Mouse (Mus musculus): ENCODE measurements at regions not wholly inside any gene's neighbourhood (a gene's known extent, or its start where the extent isn't known, plus 50 kb on each side); places are given as distances from the start of the nearest gene placed in this dataset.

GRCm38 (mm10) chr11:113031405-113031804 lies 249.4 kb downstream of the Sox9 start:
- Histone ChIP-seq H3K36me3 (ENCODE audit: insufficient read depth, low read length) (no peaks in the 10 kb centered on the region), H3K4me1 (replicated peaks; ENCODE audit: low read depth, low read length) (peaks cover 42% of the 10 kb centered on the region), H3K27me3 (ENCODE audit: insufficient read depth, low read length) (peaks cover 31% of the 10 kb centered on the region), H3K4me3 (replicated peaks; ENCODE audit: low read length) (no peak overlapping the region), H3K9me3 (ENCODE audit: low read length) (no peaks in the 10 kb centered on the region)
- no peak for TF ChIP-seq CTCF (conservative IDR thresholded peaks at IDR 0.05; ENCODE audit: low read length)
- TF ChIP-seq NANOG (IDR thresholded peaks at IDR 0.05; ENCODE audit: borderline replicate concordance, low read length), result no peak
- TF ChIP-seq POU5F1 (IDR thresholded peaks at IDR 0.05; ENCODE audit: borderline replicate concordance, low read length), result no peak

DNA sequence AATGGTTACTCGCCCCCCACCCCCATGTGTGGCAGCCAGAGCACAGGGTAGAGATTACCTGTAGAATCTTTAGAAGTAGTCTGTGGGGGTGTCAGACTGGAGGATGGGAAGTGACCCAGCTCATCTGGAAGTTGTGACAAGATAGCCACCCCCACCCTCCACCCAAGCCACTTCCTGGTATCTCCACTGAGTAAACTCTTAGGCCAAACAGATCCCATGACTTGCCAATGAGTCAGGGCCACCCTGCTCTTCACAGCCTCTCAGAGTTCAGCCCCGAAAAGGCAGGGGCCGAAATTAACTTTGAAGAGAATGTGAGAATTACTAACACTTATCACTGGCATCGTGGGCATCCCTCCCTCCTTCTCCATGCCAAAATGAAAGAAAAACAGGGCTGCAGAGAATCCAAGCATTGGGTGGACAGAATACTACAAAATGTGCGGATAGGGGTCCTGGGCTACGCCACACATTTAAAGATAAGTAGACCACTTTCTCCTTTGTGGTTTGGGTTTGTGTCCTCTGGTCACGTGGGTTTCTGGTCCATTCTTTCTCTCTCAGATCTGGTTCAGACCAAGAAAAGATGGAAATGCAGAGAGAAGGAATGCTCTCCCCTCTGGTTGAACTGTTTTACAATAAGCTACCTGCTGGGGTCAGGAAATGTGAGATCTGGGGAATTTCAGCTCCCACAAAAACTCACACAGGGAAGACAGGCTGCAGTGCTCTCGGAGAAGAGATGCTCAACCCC lies 250.6 kb downstream of the Sox9 start:
- Histone ChIP-seq H3K9me3 (ENCODE audit: low read length) (no peaks in the 10 kb centered on the region), H3K36me3 (ENCODE audit: insufficient read depth, low read length) (no peaks in the 10 kb centered on the region), H3K4me3 (replicated peaks; ENCODE audit: low read length) (no peak overlapping the region), H3K4me1 (replicated peaks; ENCODE audit: low read depth, low read length) (peaks cover 33% of the 10 kb centered on the region), H3K27me3 (ENCODE audit: insufficient read depth, low read length) (peaks cover 31% of the 10 kb centered on the region)
- TF ChIP-seq POU5F1 (IDR thresholded peaks at IDR 0.05; ENCODE audit: borderline replicate concordance, low read length) (no peak), NANOG (IDR thresholded peaks at IDR 0.05; ENCODE audit: borderline replicate concordance, low read length) (no peak), CTCF (conservative IDR thresholded peaks at IDR 0.05; ENCODE audit: low read length) (no peak)

DNA sequence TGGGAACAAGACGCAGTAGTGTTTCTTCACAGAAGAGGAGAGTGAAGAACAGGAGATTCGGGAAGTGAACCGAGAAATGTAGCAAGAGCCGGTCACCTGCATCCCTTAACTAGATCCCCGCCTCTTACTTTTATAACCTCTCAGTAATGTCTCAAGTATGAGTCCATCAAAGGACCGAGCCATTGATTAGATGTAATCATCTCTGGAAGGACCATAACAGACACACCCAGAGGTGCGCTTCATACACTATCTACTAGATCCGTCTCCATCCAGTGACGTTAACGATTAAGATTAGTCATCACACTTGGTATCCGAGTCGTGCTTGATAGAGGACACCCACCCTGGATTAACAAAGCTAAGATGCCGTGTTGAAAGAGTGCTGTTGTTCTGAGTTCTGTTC lies 252.9 kb downstream of the Sox9 start:
- Histone ChIP-seq H3K27me3 (ENCODE audit: insufficient read depth, low read length) (peaks cover 34% of the 10 kb centered on the region), H3K4me3 (replicated peaks; ENCODE audit: low read length) (no peak overlapping the region), H3K36me3 (ENCODE audit: insufficient read depth, low read length) (no peaks in the 10 kb centered on the region), H3K4me1 (replicated peaks; ENCODE audit: low read depth, low read length) (peaks cover 25% of the 10 kb centered on the region), H3K9me3 (ENCODE audit: low read length) (no peaks in the 10 kb centered on the region)
- TF ChIP-seq NANOG (IDR thresholded peaks at IDR 0.05; ENCODE audit: borderline replicate concordance, low read length) (no peak), POU5F1 (IDR thresholded peaks at IDR 0.05; ENCODE audit: borderline replicate concordance, low read length) (no peak)

DNA sequence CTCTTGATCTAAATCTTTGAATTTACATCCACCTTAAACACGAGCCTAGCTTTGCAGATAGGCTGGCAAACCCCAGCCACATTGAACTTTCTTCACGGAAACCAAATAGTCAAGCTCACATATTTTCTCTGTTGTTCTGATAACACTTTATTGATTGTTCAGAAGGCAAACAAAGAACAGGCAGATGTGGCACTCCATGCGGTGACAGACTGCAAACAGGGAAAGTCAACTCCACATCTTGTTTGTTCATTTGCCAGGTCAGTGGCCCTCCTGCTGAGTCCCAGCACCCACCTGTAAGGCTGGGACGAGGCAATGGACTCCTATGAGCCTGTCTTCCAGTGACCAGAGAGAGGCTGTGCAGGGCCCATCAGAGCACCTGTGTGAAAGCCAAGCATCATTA lies 255.7 kb downstream of the Sox9 start:
- TF ChIP-seq NANOG (IDR thresholded peaks at IDR 0.05; ENCODE audit: borderline replicate concordance, low read length) (no peak), CTCF (conservative IDR thresholded peaks at IDR 0.05; ENCODE audit: low read length) (no peak), POU5F1 (IDR thresholded peaks at IDR 0.05; ENCODE audit: borderline replicate concordance, low read length) (no peak)
- no peaks in the 10 kb centered on the region for H3K36me3 ChIP-seq (ENCODE audit: insufficient read depth, low read length)
- H3K9me3 ChIP-seq (ENCODE audit: low read length), result no peaks in the 10 kb centered on the region
- no peak overlapping the region for H3K4me3 ChIP-seq (replicated peaks; ENCODE audit: low read length)
- peaks cover 35% of the 10 kb centered on the region for H3K27me3 ChIP-seq (ENCODE audit: insufficient read depth, low read length)
- H3K4me1 ChIP-seq (replicated peaks; ENCODE audit: low read depth, low read length), result peaks cover 11% of the 10 kb centered on the region

- TF ChIP-seq POU5F1 (IDR thresholded peaks at IDR 0.05; ENCODE audit: borderline replicate concordance, low read length) (no peak), CTCF (conservative IDR thresholded peaks at IDR 0.05; ENCODE audit: low read length) (no peak), NANOG (IDR thresholded peaks at IDR 0.05; ENCODE audit: borderline replicate concordance, low read length) (no peak)
Measured at GRCm38 (mm10) chr11:113042710-113043109, 260.7 kb downstream of the Sox9 start.

GRCm38 (mm10) chr11:113046200-113047051 lies 264.4 kb downstream of the Sox9 start:
- Histone ChIP-seq H3K4me3 (replicated peaks; ENCODE audit: low read length) (peak overlapping the region; percentile 39; the same call in 1 of the 2 replicates), H3K9me3 (ENCODE audit: low read length) (no peaks in the 10 kb centered on the region), H3K27me3 (ENCODE audit: insufficient read depth, low read length) (peaks cover 26% of the 10 kb centered on the region), H3K4me1 (replicated peaks; ENCODE audit: low read depth, low read length) (peaks cover 15% of the 10 kb centered on the region), H3K36me3 (ENCODE audit: insufficient read depth, low read length) (no peaks in the 10 kb centered on the region)
- TF ChIP-seq POU5F1 (IDR thresholded peaks at IDR 0.05; ENCODE audit: borderline replicate concordance, low read length) (no peak), NANOG (IDR thresholded peaks at IDR 0.05; ENCODE audit: borderline replicate concordance, low read length) (no peak), CTCF (conservative IDR thresholded peaks at IDR 0.05; ENCODE audit: low read length) (no peak)

More at GRCm38 (mm10) chr11:113042710-113043109, 260.7 kb downstream of the Sox9 start:
- Histone ChIP-seq H3K27me3 (ENCODE audit: insufficient read depth, low read length) (peaks cover 20% of the 10 kb centered on the region), H3K9me3 (ENCODE audit: low read length) (no peaks in the 10 kb centered on the region), H3K4me3 (replicated peaks; ENCODE audit: low read length) (no peak overlapping the region), H3K4me1 (replicated peaks; ENCODE audit: low read depth, low read length) (peaks cover 8% of the 10 kb centered on the region; the same call in 1 of the 2 replicates), H3K36me3 (ENCODE audit: insufficient read depth, low read length) (no peaks in the 10 kb centered on the region)

DNA sequence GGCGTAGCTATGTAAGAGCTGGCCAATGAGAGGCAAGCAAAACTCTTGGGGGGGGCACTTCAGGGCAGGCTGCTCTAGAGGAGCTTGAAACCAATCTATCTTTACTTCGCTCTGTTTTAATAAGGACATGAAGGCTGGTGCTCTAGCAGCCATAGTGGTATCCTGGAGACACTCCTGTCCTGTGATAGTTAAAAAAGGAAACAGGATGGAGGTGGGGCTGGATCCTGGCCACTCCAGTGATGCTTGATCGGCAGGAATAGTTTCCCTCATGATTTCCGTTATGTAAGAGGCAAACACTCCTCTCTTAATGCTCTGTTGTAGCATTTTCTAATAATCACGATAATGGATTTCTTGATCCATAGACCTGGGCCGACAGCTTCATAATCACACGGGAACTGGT lies 266.1 kb downstream of the Sox9 start:
- Histone ChIP-seq H3K36me3 (ENCODE audit: insufficient read depth, low read length) (no peaks in the 10 kb centered on the region), H3K27me3 (ENCODE audit: insufficient read depth, low read length) (peaks cover 31% of the 10 kb centered on the region), H3K9me3 (ENCODE audit: low read length) (no peaks in the 10 kb centered on the region), H3K4me1 (replicated peaks; ENCODE audit: low read depth, low read length) (peaks cover 15% of the 10 kb centered on the region), H3K4me3 (replicated peaks; ENCODE audit: low read length) (no peak overlapping the region)
- TF ChIP-seq POU5F1 (IDR thresholded peaks at IDR 0.05; ENCODE audit: borderline replicate concordance, low read length), result no peak
- no peak for TF ChIP-seq NANOG (IDR thresholded peaks at IDR 0.05; ENCODE audit: borderline replicate concordance, low read length)
- no peak for TF ChIP-seq CTCF (conservative IDR thresholded peaks at IDR 0.05; ENCODE audit: low read length)

DNA sequence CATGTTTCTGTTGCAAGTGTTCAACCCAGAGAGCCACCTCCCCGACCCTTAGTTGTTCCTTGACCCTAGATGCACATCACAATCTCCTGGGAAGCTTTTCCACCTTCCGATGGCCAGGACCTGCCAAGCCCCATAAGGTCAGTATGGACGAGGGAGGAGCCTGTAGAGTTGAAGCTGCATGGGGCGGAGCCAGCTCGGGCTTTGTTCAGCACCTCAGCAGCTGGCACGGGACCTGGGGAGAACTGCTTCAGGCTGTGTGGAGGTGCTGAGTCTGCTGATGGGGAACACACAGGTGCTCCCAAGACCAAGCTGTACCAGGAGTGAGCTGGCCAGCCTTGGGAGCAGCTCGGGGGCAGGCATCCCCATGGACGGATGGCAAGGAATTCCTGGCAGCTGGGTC lies 267.6 kb downstream of the Sox9 start:
- Histone ChIP-seq H3K36me3 (ENCODE audit: insufficient read depth, low read length) (no peaks in the 10 kb centered on the region), H3K9me3 (ENCODE audit: low read length) (no peaks in the 10 kb centered on the region), H3K4me1 (replicated peaks; ENCODE audit: low read depth, low read length) (peaks cover 15% of the 10 kb centered on the region), H3K27me3 (ENCODE audit: insufficient read depth, low read length) (peaks cover 27% of the 10 kb centered on the region), H3K4me3 (replicated peaks; ENCODE audit: low read length) (no peak overlapping the region)
- no peak for TF ChIP-seq POU5F1 (IDR thresholded peaks at IDR 0.05; ENCODE audit: borderline replicate concordance, low read length)
- no peak for TF ChIP-seq CTCF (conservative IDR thresholded peaks at IDR 0.05; ENCODE audit: low read length)
- TF ChIP-seq NANOG (IDR thresholded peaks at IDR 0.05; ENCODE audit: borderline replicate concordance, low read length), result no peak
